Mouse (Mus musculus) urinary bladder, postnatal 10 days (tissue): Measurements from ENCODE around the gene Whamm.

Source experiments
- DNase-seq: peaks from one replicate; pipeline ENCODE4 v3.0.0; 2022; ENCODE audit warnings: low spot score

Gene Whamm

DNA sequence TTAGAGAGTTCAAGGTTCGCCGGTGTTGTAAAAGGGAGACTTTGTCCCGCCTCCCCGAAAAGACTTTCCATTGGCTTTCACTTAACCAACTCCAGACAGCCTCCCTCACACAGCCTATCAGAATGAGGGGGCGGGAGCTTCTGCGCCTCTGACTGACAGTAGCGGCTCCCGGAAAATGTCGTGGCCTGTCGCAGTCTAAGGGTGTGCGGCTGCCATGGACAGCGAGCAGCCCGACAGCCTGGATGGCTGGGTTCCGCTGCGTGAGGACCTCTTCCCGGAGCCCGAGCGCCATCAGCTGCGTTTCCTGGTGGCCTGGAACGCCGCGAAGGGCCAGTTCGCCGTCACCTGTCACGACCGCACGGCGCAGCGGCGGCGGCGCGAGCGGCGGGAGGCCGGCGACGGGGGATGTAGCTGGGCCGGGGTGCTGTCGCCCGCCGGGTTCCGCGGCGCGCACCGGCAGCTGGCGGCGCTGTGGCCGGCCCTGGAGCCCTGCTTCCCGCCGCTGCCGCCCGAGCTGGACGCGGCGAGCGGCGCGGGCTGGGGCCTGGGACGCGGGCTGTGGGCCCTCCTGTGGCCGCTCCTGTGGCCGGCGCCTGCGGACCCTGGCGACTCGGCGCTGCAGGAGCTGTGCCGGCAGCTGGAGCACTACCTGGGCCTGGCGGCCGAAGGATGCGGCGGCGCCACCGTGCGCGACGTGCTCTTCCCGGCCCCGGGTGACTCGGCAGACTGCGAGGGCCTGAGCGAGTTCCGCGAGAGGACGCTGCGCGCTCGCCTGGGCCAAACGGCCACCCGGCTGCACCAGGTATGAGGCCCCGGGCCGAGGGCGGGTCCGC lies at the start of gene Whamm:
Whamm (plus strand) TSS at position 159 of the 833 bp plus-strand sequence.
- peak; percentile 60 for DNase-seq

DNA sequence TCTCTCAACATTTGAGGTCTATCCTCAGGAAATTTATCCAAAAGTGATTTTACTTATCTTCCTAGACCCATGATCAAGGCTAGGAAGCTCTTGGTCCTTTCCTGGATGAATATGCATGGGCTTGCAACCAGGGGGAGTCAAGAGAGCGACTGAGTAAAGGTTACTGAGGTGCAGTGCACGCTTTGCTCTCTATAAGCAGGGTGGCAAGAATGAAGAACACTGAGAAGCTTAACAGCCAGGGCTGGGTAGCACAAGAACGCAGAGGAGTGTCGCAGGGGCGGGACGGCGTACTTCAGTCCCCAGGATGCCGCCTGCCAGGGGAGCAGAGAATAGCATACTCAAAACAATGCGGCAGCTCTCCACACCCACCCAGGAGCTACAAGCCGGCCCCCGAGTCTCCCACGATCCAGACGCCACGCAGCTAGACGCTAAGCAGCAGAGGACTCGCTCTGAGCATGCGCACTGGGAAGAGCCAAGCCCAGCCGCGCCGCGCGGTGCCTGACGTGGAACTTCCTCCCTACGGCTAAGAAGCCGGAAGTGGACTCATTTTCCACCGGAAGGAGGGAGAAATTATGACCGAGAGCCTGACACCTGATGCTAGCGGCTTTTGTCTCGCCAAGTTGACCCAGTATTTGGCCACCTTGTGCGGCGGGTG lies 47.9 kb upstream of the Whamm start:
- peak; percentile 59 for DNase-seq

DNA sequence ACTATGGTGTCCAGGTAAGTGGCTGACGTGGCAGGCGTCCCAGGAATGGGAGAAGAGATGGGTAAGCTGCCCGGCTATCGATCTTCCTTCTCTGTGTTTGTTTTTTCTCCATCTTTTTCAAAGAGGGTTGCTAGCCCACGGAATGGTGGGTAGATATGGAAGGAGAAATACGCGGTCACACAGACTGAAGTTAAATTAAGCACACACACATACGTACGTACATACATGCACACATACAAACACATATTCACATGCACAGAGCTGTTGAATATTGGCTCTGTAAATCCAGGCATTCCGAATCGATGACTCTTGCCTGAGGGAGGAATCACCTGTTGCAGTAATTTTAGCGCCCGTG lies 47.4 kb upstream of the Whamm start:
- DNase-seq, result no peak

DNA sequence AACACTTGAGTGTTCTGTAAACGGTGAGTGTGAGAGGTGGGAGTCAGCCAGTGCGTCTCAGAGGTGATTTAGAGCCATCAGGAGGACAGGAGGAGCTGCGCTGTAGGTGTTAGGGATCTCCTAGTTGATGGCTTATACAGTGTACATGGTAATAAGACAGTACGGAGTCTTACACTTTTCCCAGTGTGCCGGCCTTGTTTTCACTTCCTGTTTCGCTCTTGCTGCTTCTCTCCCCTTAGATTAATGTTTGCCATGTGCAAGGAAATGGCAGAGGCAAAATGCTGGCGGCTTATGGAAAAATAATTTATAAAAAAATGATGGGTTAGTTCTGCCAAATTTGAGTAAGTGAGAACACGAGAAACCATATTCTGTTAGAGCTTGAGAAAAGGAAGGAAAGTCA lies 42.1 kb upstream of the Whamm start:
- no peak for DNase-seq

DNA sequence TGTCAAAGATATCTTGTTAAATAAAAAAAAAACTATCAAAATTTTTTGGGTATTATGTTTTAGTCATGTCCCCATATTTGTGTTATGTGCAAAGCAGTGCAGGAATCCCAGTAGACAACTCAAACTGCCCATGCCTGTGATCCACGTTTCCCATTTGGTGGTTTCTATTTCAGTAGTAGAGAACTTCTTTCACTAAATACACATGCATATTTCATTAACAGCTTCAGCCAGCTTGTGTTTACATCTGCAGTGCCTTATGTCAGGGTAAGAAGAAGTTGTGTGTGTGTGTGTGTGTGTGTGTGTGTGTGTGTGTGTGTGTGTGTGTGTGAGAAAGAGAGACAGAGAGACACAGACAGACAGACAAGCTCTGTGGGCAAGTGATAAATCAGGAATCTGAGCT lies 39.6 kb upstream of the Whamm start:
- DNase-seq, result no peak

DNA sequence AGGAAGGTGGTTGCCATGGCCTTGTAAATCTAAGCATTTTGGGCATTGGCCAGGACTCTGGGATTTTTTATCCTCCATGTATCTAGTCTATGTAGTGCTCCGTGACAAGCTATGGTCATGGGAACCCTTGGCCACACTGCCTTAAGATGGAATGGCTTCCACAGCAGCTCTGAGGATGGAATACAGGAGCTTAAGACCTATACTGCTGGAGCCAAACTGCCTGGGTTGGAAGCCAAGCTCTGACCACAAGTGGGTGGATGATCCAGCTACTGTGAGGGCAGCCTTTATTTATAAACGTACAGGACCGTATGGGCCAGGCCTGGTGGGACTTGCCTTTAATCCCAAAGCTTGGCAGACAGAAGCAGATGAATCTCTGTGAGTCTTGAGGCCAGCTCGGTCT lies 34.6 kb upstream of the Whamm start:
- no peak for DNase-seq

DNA sequence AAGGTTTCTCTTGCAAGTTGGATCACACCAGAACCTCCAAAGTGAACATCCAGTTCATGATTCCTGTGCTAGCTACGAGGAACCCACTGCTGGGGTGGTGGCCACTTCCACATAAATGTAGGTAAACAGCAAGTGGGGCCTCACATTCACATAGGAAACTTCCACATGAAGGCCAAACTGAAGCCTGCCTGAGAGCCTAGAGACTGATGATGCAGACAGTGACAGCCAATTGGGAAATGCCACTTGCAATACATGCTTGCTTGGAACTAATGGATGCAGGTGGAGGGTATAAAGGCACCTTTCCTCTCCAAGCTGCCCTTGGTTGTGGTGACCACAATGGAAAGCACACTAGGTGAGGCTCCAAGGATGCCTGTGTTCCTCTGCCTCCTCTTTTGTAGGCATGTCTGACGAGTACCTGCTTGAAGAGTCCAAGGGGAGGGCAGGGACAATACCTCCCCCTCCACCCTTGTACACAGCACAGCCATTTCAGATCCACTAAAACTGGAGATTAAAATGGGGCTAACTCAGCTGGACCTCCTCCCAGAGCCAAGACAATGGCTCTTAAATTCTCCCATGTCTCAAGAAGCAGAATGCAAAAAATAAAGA lies 32.9 kb upstream of the Whamm start:
- DNase-seq, result no peak

DNA sequence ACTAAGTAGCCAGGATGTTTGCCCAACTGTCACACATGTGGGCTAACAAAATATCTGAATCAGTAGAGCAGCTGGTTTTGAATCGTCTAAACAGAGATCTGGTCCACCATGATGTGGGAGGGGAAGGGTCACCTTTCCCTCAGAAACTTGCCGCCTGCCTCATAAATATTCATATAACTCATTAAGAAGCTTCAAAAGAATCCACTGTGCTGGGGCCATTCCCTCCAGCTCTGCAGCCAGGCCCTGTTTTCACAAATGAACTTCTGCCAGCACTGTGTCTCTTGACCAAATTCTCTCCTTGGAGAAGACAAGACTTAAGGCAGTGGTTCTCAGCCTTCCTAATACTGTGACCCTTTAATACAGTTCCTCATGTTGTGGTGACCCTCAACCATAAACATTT lies 31.5 kb upstream of the Whamm start:
- no peak for DNase-seq

DNA sequence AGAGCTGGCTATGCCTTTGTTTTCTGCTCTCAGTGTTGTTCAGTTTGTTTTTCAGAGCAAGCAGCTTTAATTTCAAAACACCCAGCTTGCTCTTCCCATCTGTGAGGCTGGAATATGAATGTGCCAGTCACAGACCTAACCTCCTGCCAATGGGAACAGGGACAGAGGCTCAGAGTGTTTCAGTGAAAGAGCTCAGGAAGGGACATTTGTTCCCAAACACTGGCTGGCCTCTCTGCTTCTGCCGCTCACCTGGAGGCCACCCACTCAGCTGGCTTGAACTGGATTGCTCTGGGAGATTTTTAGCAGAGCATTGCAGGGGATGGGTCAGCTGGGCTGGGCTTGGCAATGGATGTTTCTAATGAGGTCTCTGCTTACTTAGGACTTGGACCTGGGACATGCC lies 30.1 kb upstream of the Whamm start:
- no peak for DNase-seq

DNA sequence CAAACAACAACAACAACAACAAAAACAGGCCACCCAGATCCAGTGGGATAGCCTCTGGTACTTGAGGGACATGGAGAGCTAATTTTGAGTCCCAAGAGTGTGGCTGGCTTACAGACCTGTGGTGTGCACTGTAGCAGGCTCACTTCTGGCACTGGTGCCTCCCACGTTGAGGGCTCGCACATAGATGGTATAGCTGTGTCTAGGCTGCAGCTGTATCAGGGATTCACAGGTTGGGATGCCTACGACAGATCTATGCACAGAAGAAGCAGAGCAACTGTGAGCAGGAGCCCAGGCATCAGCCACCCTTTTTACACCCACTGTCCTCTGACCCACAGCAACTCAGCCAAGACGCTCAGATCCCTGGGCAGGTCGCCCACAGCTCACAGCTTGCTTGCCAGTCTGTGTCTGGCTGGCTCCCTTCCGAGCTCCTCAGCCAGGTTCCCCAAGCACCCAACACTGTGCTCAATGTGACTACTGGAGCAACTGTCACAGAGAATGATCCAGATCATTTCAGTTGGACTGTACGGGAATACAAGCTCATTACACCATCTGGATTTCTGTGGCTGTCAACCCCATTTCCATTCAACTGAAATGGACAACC lies 29.0 kb upstream of the Whamm start:
- no peak for DNase-seq

DNA sequence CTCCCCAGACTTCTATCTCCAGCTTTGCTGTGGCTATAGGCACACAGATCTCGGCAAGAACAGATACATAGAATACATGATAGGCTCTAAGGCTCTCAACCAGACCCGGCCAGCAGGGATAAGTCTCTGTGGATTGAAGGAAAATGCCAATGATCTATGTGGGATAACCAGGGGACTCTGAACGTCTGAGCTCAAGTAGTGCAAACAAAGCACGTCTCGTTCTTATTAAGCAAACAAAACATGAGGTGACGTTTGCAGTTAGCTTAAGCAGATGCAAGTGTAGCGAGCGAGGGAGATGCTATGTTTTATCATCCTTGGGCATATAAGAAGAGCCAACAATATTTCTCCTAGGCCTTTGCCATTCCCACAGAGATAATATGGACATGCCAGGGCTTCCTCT lies 28.1 kb upstream of the Whamm start:
- no peak for DNase-seq

DNA sequence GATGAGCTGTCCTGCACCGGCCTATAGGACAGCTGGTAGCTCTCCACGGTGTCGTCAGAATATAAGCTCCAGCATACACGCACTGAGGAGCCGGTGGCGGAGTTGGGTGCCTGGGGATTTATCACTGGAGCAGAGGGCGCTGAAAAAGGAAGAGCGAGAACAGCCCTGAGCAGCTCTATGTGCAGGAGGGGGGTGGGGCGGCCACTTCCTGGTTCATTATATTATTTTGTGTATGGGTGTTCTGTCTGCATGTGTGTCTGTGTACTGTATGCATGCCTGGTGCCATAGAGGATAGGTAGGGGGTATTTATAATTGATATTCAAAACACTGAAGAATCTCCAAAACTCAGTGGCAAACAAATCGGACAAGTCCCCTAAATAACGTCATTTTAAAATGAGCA lies 22.2 kb upstream of the Whamm start:
- DNase-seq, result no peak

DNA sequence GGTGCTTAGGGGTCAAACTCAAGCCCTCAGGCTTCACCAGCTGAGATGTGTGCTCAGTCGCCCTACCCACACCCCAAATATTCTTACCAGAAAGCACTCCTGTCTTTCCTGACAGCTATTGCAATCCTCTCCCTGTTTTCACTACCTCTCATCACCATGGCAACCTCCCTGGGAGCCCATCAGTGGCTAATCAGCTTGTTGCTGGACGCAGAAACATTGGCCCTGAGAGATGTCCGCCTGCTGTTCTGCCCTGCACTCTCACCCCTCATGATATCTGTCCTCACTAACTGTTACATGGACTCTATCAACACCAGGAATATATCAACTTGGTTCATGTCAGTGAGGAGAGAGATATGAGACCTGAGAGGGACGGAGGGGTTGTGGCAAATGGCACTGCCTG lies 17.5 kb upstream of the Whamm start:
- DNase-seq, result no peak

DNA sequence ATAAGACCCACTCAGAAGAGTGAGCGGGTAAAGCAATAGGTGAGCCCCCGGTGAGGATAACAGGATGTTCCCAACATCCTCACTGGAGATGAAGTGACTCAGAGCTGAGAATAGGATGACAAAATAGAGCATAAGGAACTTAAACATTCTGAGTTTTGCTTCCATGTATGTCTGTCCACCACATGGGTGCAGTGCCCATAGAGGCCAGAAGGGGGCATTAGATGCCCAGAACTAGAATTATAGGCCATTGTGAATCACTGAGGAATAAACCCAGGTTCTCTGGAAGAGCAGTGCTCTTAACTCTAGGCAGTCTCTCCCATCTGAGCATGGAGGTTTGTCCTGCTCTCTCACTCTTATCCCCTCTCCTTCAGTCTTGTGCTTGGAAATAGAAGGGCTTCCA lies 16.7 kb upstream of the Whamm start:
- DNase-seq, result no peak

DNA sequence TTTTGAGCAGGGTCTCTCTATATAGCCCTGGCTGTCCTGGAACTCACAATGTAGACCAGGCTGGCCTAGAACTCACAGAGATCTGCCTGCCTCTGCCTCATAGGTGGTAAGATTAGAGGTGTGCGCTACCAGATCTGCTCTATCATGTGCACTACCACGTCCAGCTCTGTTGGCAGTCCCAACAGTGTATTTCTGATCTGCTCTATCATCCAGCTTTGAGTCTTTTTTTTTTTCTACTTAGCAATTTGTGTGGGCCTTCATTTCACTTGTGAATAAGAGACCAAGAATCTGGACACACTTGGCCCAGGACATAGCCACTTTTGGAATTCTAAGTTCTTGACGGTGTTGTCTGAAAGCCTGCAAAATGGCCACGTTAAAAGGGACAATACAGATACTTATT lies 14.2 kb upstream of the Whamm start:
- no peak for DNase-seq

DNA sequence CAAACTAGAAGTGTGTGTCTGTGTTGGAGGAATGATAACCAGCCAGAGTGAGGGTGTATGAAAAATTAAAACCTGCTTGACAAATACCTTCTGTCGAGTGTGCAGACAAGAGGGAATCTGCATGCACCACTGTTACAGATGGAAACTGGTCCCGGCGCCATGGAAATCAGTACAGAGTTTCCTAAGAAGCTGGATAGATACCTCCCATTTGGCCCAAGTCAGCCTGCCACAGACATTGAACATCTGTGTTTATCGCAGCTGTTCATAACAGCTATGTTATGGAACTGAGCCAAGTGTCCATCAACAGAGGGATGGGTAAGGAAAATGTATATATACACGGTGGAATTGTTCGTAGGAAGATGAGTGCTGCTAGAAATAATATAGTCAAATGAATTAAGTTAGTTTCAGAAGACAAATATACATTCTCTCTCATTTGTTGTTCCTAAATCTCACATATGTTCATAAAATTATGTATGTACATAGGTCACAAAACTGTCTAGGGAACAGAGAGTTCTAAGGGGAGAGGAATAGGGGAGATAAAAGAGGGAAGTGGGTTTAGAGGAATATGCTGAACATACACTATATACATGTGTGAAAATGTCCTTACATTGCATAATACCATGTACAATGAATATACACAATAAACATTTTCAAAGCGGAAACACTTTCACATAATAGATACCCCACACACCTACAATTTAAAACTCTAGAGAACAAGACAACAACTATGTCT lies 13.6 kb upstream of the Whamm start:
- DNase-seq, result no peak

DNA sequence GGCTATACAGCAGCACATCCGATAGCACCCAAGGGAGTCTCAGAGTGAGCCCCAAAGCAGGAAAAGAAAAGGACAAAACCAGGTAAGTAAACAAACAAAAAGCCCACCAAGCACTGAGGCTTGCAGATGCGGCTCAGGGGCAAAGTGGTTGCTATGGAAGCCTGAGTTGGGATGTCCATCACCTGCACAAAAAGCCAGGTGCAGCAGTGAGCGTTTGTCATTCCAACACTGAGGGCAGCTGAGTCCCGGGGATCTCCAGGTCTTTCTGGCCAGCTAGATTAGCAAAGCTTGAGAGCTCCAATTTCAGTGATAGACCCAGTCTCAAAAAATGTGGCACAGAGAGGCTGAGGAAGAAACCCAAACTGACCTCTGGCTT lies 13.1 kb upstream of the Whamm start:
- no peak for DNase-seq

DNA sequence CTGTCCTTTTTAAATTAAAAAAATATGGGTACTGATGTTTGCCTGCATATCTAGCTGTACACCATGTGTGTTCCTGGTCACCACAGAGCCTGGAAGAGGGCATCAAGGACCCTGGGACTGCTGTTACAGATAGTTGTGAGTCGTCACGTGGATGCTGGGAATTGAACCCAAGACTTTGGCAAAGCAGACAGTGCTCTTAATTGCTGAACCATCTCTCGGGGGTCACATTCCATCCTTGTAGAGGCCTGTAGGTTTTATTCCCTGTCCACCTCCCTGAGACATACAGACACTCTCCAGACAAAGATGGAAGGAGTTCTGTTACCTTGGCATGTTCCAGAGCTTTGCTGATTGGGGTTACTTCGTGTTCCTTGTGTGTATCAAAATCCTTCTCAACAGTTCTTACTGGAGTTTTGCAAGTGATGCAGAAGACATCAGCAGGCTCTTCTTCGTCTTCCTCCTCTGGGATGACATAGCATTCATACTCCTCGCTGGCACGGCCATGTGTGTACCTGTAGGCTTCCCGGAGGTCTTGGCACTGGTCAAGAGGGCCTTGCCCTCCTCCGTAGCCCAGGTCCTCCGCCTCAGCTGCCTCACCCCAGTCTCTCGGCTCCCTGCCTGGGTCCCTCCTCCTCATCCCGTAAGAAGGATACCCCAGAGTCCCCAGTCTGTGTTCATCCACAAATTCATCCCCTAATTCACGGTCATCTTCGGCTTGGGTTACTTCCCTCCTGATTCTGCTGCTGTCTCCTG lies 11.7 kb upstream of the Whamm start:
- DNase-seq, result no peak

DNA sequence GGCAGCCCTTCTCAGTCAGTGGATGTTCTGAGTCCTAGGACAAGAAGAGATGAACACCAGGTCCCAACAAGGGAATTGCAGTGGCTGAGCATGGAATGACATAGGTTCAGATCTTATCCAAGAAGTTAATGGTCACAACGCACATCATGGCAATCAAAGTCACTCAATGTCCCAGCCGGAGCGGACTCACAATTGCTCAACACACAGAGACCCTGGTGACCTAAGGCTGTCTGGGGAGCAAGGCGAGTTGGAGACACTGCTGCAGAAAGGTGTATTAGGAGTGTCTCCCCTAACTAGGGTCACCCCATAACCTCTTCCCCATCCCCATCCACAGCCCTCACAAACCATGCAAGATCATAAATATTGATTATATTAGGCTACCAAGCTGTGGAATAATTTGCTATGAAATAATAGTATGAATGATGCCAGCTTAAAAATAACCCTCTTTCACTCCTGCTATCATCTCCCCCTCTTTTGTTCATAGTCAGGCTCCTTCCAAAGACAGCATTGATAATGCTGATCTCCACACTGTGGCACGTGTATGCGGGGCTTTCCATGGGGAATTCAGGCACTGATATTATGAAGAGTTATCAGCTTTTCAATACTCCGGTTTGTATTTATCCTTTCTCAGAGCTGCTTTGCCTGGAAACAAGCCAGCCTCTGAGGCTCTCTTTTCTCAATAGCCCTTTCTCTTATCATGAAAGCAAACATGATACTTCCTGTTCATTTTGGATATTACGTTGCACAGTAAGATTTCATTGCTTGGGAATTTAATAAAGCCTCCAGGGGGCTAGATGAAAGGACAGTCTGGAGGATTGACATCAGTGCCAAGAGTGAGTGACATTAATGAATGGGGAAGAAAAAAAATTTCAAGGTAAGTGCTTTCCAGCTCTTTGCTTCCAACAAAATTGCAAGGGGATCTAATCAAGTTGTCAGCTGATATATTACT lies 10.7 kb upstream of the Whamm start:
- no peak for DNase-seq

DNA sequence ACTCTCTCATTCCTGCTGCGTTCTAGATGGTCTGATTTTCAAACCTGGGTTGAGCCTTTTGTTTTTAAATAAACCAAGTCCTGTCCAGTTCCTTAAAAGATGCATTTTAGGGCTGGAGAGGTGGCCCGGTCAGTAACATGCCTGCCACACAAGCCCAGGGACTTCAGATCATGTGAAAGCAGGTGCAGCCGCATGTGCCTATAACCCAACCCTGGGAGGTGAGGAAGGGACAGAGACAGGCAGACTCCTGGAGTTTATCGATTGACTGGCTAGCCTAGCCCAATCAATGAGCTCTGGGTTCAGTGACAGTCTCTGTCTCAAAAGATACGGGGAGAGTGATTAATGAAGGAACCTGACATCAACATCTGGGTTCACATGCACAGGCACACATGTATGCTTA lies 9.9 kb upstream of the Whamm start:
- DNase-seq, result no peak
